Mouse (Mus musculus) hindbrain, embryonic 11.5 days (tissue): ENCODE results near the gene Ift140. TPM values are rescaled to one million over a fixed set of nuclear protein-coding genes. Genes with fewer than 3 reads are reported as not detected.

ENCODE experiments used
- ATAC-seq: fragments of 200-750 bp; cut with Nextera tagmentation; 2 replicates; pipeline ENCODE4 v1.8.0; 2017; ENCODE audit warnings: mild to moderate bottlenecking, moderate TSS enrichment, moderate library complexity; ENCODE audit not compliant: low FRiP score
- DNase-seq: peaks from one replicate; pipeline ENCODE4 v3.0.0-alpha.2; 2015; ENCODE audit warnings: low spot score
- H3K27ac ChIP-seq: fragments of 300-500 bp; sonication (generic); 2 replicates; pipeline ENCODE4 v1.5.1; 2014; ENCODE audit warnings: mild to moderate bottlenecking, low read depth, low read length
- H3K27me3 ChIP-seq: fragments of 300-500 bp; sonication (generic); 2 replicates; pipeline ENCODE4 v1.6.1; 2014; ENCODE audit warnings: mild to moderate bottlenecking, low read length, moderate library complexity, mixed read lengths; ENCODE audit not compliant: control insufficient read depth, insufficient read depth
- H3K36me3 ChIP-seq: fragments of 300-500 bp; sonication (generic); 2 replicates; pipeline ENCODE4 v1.6.1; 2014; ENCODE audit warnings: mild to moderate bottlenecking, low read length, moderate library complexity, mixed read lengths; ENCODE audit not compliant: control insufficient read depth, insufficient read depth
- H3K4me1 ChIP-seq: fragments of 300-500 bp; sonication (generic); replicated peaks from 2 replicates; pipeline ENCODE4 v1.6.1; 2014; ENCODE audit warnings: low read length, mixed read lengths; ENCODE audit not compliant: control insufficient read depth, insufficient read depth
- H3K4me2 ChIP-seq: fragments of 300-500 bp; sonication (generic); replicated peaks from 2 replicates; pipeline ENCODE4 v1.6.1; 2014; ENCODE audit warnings: mild to moderate bottlenecking, low read depth, low read length
- H3K4me3 ChIP-seq: fragments of 300-500 bp; sonication (generic); 2 replicates; pipeline ENCODE4 v1.5.1; 2014; ENCODE audit warnings: low read depth, low read length
- H3K9ac ChIP-seq: fragments of 300-500 bp; sonication (generic); 2 replicates; pipeline ENCODE4 v1.6.1; 2014; ENCODE audit warnings: low read depth, low read length
- H3K9me3 ChIP-seq: fragments of 300-500 bp; sonication (generic); 2 replicates; pipeline ENCODE4 v1.6.1; 2016; ENCODE audit warnings: low read length; ENCODE audit not compliant: control insufficient read depth
- WGBS: fragments of 180-500 bp; shearing (Covaris S2); extraction: QIAGEN DNeasy Blood & Tissue Kit; methylation state at CpG from one replicate; pipeline ENCODE4 v1.1.7; 2014; 5-methylcytosine and 5-hydroxymethylcytosine counted together
- polyA plus RNA-seq: library from polyadenylated mRNA; unstranded; fragments of >200 nt; fragmentation: Nextera tagmentation; extraction: Ambion mirVana; gene quantifications from 2 replicates; pipeline ENCODE4 v1.2.1, GENCODE M21; 2014

Ift140 gene
- polyA plus RNA-seq, 1 experiment from 2014 or later: 15.9 TPM

- no peak overlapping the region for H3K4me3 ChIP-seq
- WGBS: 71% methylated on average over 14 of the region's 14 CpGs
- no peaks in the 10 kb centered on the region for H3K27me3 ChIP-seq
- DNase-seq (peak; percentile 5), ATAC-seq (no peak)
- no peak overlapping the region for H3K9ac ChIP-seq
- no peaks in the 10 kb centered on the region for H3K4me1 ChIP-seq
- H3K9me3 ChIP-seq: no peaks in the 10 kb centered on the region
- H3K36me3 ChIP-seq: no peaks in the 10 kb centered on the region
- H3K27ac ChIP-seq: no peak overlapping the region
- H3K4me2 ChIP-seq: no peak overlapping the region
Observed at GRCm38 (mm10) chr17:25082081-25082847, 66.4 kb downstream of the Ift140 start.

GRCm38 (mm10) chr17:25082887-25083286, 67.0 kb downstream of the Ift140 start:
- no peaks in the 10 kb centered on the region for H3K36me3 ChIP-seq
- H3K27ac ChIP-seq: no peak overlapping the region
- H3K27me3 ChIP-seq: no peaks in the 10 kb centered on the region
- no peak overlapping the region for H3K9ac ChIP-seq
- H3K4me1 ChIP-seq: no peaks in the 10 kb centered on the region
- peak; percentile 5 for DNase-seq
- ATAC-seq: no peak
- no peak overlapping the region for H3K4me2 ChIP-seq
- no peaks in the 10 kb centered on the region for H3K9me3 ChIP-seq
- H3K4me3 ChIP-seq: no peak overlapping the region
- WGBS: 61% methylated on average over 3 of the region's 3 CpGs

GRCm38 (mm10) chr17:25083444-25083931, 67.6 kb downstream of the Ift140 start, which contains the start of gene Tmem204:
Tmem204 (minus strand) TSS chr17:25083591.
- no peaks in the 10 kb centered on the region for H3K9me3 ChIP-seq
- no peaks in the 10 kb centered on the region for H3K36me3 ChIP-seq
- no peak within 1 kb of the TSS for H3K4me3 ChIP-seq
- no peak within 1 kb of the TSS for H3K4me2 ChIP-seq
- ATAC-seq: no peak
- WGBS: 52% methylated on average over 7 of the region's 7 CpGs
- H3K27ac ChIP-seq: peak within 1 kb of the TSS; percentile 40; the same call in 1 of the 2 replicates
- no peak within 1 kb of the TSS for H3K9ac ChIP-seq
- no peaks in the 10 kb centered on the region for H3K27me3 ChIP-seq
- DNase-seq: peak; percentile 49
- no peaks in the 10 kb centered on the region for H3K4me1 ChIP-seq

GRCm38 (mm10) chr17:25084835-25085385, 69.0 kb downstream of the Ift140 start:
- no peak overlapping the region for H3K4me3 ChIP-seq
- WGBS: 81% methylated on average over 13 of the region's 13 CpGs
- no peaks in the 10 kb centered on the region for H3K27me3 ChIP-seq
- H3K4me1 ChIP-seq: no peaks in the 10 kb centered on the region
- H3K27ac ChIP-seq: no peak overlapping the region
- no peak overlapping the region for H3K4me2 ChIP-seq
- no peak overlapping the region for H3K9ac ChIP-seq
- H3K36me3 ChIP-seq: no peaks in the 10 kb centered on the region
- no peak for DNase-seq
- ATAC-seq: no peak
- no peaks in the 10 kb centered on the region for H3K9me3 ChIP-seq

GRCm38 (mm10) chr17:25086724-25087123, 70.8 kb downstream of the Ift140 start:
- no peak overlapping the region for H3K27ac ChIP-seq
- 93% methylated on average over 7 of the region's 7 CpGs for WGBS
- no peak for DNase-seq
- no peaks in the 10 kb centered on the region for H3K9me3 ChIP-seq
- H3K36me3 ChIP-seq: no peaks in the 10 kb centered on the region
- no peak overlapping the region for H3K4me3 ChIP-seq
- no peak for ATAC-seq
- H3K27me3 ChIP-seq: no peaks in the 10 kb centered on the region
- no peaks in the 10 kb centered on the region for H3K4me1 ChIP-seq
- H3K4me2 ChIP-seq: no peak overlapping the region
- H3K9ac ChIP-seq: no peak overlapping the region

GRCm38 (mm10) chr17:25089158-25089557, 73.3 kb downstream of the Ift140 start:
- 95% methylated on average over 10 of the region's 10 CpGs for WGBS
- ATAC-seq (no peak), DNase-seq (no peak)
- H3K36me3 ChIP-seq: no peaks in the 10 kb centered on the region
- no peaks in the 10 kb centered on the region for H3K9me3 ChIP-seq
- H3K4me3 ChIP-seq: no peak overlapping the region
- no peak overlapping the region for H3K9ac ChIP-seq
- H3K4me1 ChIP-seq: no peaks in the 10 kb centered on the region
- H3K27ac ChIP-seq: no peak overlapping the region
- no peak overlapping the region for H3K4me2 ChIP-seq
- H3K27me3 ChIP-seq: no peaks in the 10 kb centered on the region

- H3K4me2 ChIP-seq: no peak overlapping the region
- H3K27ac ChIP-seq: no peak overlapping the region
- no peaks in the 10 kb centered on the region for H3K9me3 ChIP-seq
- no peaks in the 10 kb centered on the region for H3K4me1 ChIP-seq
- no peaks in the 10 kb centered on the region for H3K27me3 ChIP-seq
- no peak overlapping the region for H3K9ac ChIP-seq
- no peak for DNase-seq
- no peak overlapping the region for H3K4me3 ChIP-seq
- H3K36me3 ChIP-seq: no peaks in the 10 kb centered on the region
- whole genome bisulfite sequencing: 94% methylated on average over 10 of the region's 10 CpGs
- no peak for ATAC-seq
Observed at GRCm38 (mm10) chr17:25090450-25090849, 74.6 kb downstream of the Ift140 start.

- ATAC-seq: no peak
- Histone ChIP-seq H3K4me3 (no peak overlapping the region), H3K9ac (no peak overlapping the region), H3K27ac (no peak overlapping the region), H3K9me3 (no peaks in the 10 kb centered on the region), H3K4me1 (no peaks in the 10 kb centered on the region), H3K4me2 (no peak overlapping the region), H3K27me3 (no peaks in the 10 kb centered on the region), H3K36me3 (peaks cover 3% of the 10 kb centered on the region; the same call in 1 of the 2 replicates)
- DNase-seq: no peak
- 89% methylated on average over 2 of the region's 2 CpGs for WGBS
Observed at GRCm38 (mm10) chr17:25096221-25096620, 80.3 kb downstream of the Ift140 start.

GRCm38 (mm10) chr17:25100052-25100451, 84.2 kb downstream of the Ift140 start:
- no peak for DNase-seq

More at GRCm38 (mm10) chr17:25100052-25100451, 84.2 kb downstream of the Ift140 start:
- no peak overlapping the region for H3K27ac ChIP-seq
- no peak overlapping the region for H3K4me2 ChIP-seq
- no peaks in the 10 kb centered on the region for H3K27me3 ChIP-seq
- H3K9me3 ChIP-seq: no peaks in the 10 kb centered on the region
- no peak overlapping the region for H3K9ac ChIP-seq
- no peaks in the 10 kb centered on the region for H3K4me1 ChIP-seq
- H3K4me3 ChIP-seq: no peak overlapping the region
- WGBS: 92% methylated on average over 6 of the region's 6 CpGs
- no peak for ATAC-seq
- peaks cover 3% of the 10 kb centered on the region for H3K36me3 ChIP-seq
